Mouse (Mus musculus): ENCODE results near the gene B630019K06Rik.
"Not testable (repeated sequence)": the region's sequence is repeated elsewhere in the genome, so short reads cannot be mapped to it uniquely, and the experiment has no call there.

- TF ChIP-seq CTCF, POLR2A (IDR thresholded peaks at IDR 0.05; ENCODE audit: extremely low read depth, insufficient read depth, low read length): not testable (repeated sequence)
Observed at GRCm38 (mm10) chrX:8873953-8874352, 18.2 kb upstream of the B630019K06Rik start, which contains the start of gene Gm5751.

Measured in cortical plate, adult 2 months (tissue).